Mouse (Mus musculus): ENCODE data around the gene Timeless. TPM values are rescaled to one million over a fixed set of nuclear protein-coding genes. Genes with fewer than 3 reads are reported as not detected.
A peak's percentile ranks its signal among the peaks of the same experiment; 100 is the strongest.

The Timeless gene
- polyA plus RNA-seq, 1 experiment = 4.9 TPM

GRCm38 (mm10) chr10:128297221-128297620, 65.4 kb downstream of the Timeless start:
- H3K4me2 ChIP-seq (ENCODE audit: low read depth) = no peak overlapping the region
- no peak overlapping the region for H3ac ChIP-seq (ENCODE audit: control insufficient read depth, insufficient read length)
- no peaks in the 10 kb centered on the region for H3K27me3 ChIP-seq (ENCODE audit: control insufficient read depth, insufficient read depth, insufficient read length)
- H3K79me2 ChIP-seq (ENCODE audit: control insufficient read depth, insufficient read depth) = no peaks in the 10 kb centered on the region
- TF ChIP-seq TCF12 (IDR thresholded peaks at IDR 0.05; ENCODE audit: insufficient read depth, poor library complexity, severe bottlenecking) (no peak), POLR2AphosphoS2 (IDR thresholded peaks at IDR 0.05; ENCODE audit: insufficient read length, low read depth) (no peak), MYOG (IDR thresholded peaks at IDR 0.05; ENCODE audit: control insufficient read depth in 1 of 3, insufficient read depth in 1 of 3, insufficient read length in 2 of 3, low read depth in 2 of 3) (no peak), USF1 (IDR thresholded peaks at IDR 0.05; ENCODE audit: low read depth) (no peak), MAX (IDR thresholded peaks at IDR 0.05; ENCODE audit: low read depth) (no peak), REST (IDR thresholded peaks at IDR 0.05; ENCODE audit: insufficient read depth, insufficient read length) (no peak), CEBPB (IDR thresholded peaks at IDR 0.05; ENCODE audit: insufficient read depth, poor library complexity, severe bottlenecking) (no peak), POLR2A (IDR thresholded peaks at IDR 0.05; ENCODE audit: insufficient read length, low read depth) (no peak), SRF (IDR thresholded peaks at IDR 0.05; ENCODE audit: control insufficient read depth, insufficient read length, low read depth) (no peak), TCF3 (IDR thresholded peaks at IDR 0.05; ENCODE audit: insufficient read length, low read depth) (no peak), MYOD1 (IDR thresholded peaks at IDR 0.05; ENCODE audit: control insufficient read depth in 1 of 3, insufficient read length in 2 of 3, low read depth in 2 of 3) (no peak), E2F4 (IDR thresholded peaks at IDR 0.05; ENCODE audit: insufficient read depth) (no peak)
- no peaks in the 10 kb centered on the region for H3K36me3 ChIP-seq (ENCODE audit: control insufficient read depth, insufficient read depth)
- no peak overlapping the region for H3K4me3 ChIP-seq

DNA sequence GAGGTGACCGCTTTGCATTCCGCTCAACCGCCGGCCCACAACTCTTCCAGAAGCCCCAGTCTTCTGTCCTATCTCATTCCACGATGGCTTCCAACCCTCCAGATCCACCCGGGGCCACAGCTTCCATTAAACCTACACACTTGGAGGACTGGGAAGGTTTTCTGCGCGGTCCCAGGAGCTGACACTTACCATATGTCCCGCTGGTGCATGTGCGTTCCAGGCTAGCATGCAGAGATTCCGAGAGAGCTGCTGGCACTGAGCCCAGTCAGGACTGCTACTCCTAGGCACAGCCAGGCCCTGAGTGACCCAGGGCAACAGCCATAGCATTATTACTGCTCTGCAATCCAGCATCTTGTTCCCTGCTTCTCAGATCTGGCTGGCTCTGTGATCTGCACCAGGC, 65.8 kb downstream of the Timeless start:
- H3K27me3 ChIP-seq (ENCODE audit: control insufficient read depth, insufficient read depth, insufficient read length) = no peaks in the 10 kb centered on the region
- H3K4me3 ChIP-seq = no peak overlapping the region

GRCm38 (mm10) chr10:128298243-128298642, 66.4 kb downstream of the Timeless start:
- H3K27me3 ChIP-seq (ENCODE audit: control insufficient read depth, insufficient read depth, insufficient read length) = no peaks in the 10 kb centered on the region
- H3K36me3 ChIP-seq (ENCODE audit: control insufficient read depth, insufficient read depth) = no peaks in the 10 kb centered on the region
- peaks cover 5% of the 10 kb centered on the region for H3K79me2 ChIP-seq (ENCODE audit: control insufficient read depth, insufficient read depth)
- H3ac ChIP-seq (ENCODE audit: control insufficient read depth, insufficient read length) = no peak overlapping the region
- no peak overlapping the region for H3K4me2 ChIP-seq (ENCODE audit: low read depth)
- TF ChIP-seq MYOD1 (IDR thresholded peaks at IDR 0.05; ENCODE audit: control insufficient read depth in 1 of 3, insufficient read length in 2 of 3, low read depth in 2 of 3) (no peak), REST (IDR thresholded peaks at IDR 0.05; ENCODE audit: insufficient read depth, insufficient read length) (no peak), MYOG (IDR thresholded peaks at IDR 0.05; ENCODE audit: control insufficient read depth in 1 of 3, insufficient read depth in 1 of 3, insufficient read length in 2 of 3, low read depth in 2 of 3) (no peak), POLR2A (IDR thresholded peaks at IDR 0.05; ENCODE audit: insufficient read length, low read depth) (no peak), TCF3 (IDR thresholded peaks at IDR 0.05; ENCODE audit: insufficient read length, low read depth) (no peak), SRF (IDR thresholded peaks at IDR 0.05; ENCODE audit: control insufficient read depth, insufficient read length, low read depth) (no peak), CEBPB (IDR thresholded peaks at IDR 0.05; ENCODE audit: insufficient read depth, poor library complexity, severe bottlenecking) (no peak), TCF12 (IDR thresholded peaks at IDR 0.05; ENCODE audit: insufficient read depth, poor library complexity, severe bottlenecking) (no peak), E2F4 (IDR thresholded peaks at IDR 0.05; ENCODE audit: insufficient read depth) (no peak), MAX (IDR thresholded peaks at IDR 0.05; ENCODE audit: low read depth) (no peak), POLR2AphosphoS2 (IDR thresholded peaks at IDR 0.05; ENCODE audit: insufficient read length, low read depth) (no peak), USF1 (IDR thresholded peaks at IDR 0.05; ENCODE audit: low read depth) (no peak)
- H3K4me3 ChIP-seq = no peak overlapping the region

More for the DNA sequence above, 65.8 kb downstream of the Timeless start:
- TF ChIP-seq E2F4 (IDR thresholded peaks at IDR 0.05; ENCODE audit: insufficient read depth) (no peak), TCF12 (IDR thresholded peaks at IDR 0.05; ENCODE audit: insufficient read depth, poor library complexity, severe bottlenecking) (no peak), TCF3 (IDR thresholded peaks at IDR 0.05; ENCODE audit: insufficient read length, low read depth) (no peak), REST (IDR thresholded peaks at IDR 0.05; ENCODE audit: insufficient read depth, insufficient read length) (no peak), POLR2AphosphoS2 (IDR thresholded peaks at IDR 0.05; ENCODE audit: insufficient read length, low read depth) (no peak), SRF (IDR thresholded peaks at IDR 0.05; ENCODE audit: control insufficient read depth, insufficient read length, low read depth) (no peak), POLR2A (IDR thresholded peaks at IDR 0.05; ENCODE audit: insufficient read length, low read depth) (no peak), MYOD1 (IDR thresholded peaks at IDR 0.05; ENCODE audit: control insufficient read depth in 1 of 3, insufficient read length in 2 of 3, low read depth in 2 of 3) (no peak), MAX (IDR thresholded peaks at IDR 0.05; ENCODE audit: low read depth) (no peak), USF1 (IDR thresholded peaks at IDR 0.05; ENCODE audit: low read depth) (no peak), CEBPB (IDR thresholded peaks at IDR 0.05; ENCODE audit: insufficient read depth, poor library complexity, severe bottlenecking) (no peak), MYOG (IDR thresholded peaks at IDR 0.05; ENCODE audit: control insufficient read depth in 1 of 3, insufficient read depth in 1 of 3, insufficient read length in 2 of 3, low read depth in 2 of 3) (no peak)
- no peak overlapping the region for H3ac ChIP-seq (ENCODE audit: control insufficient read depth, insufficient read length)
- H3K4me2 ChIP-seq (ENCODE audit: low read depth) = no peak overlapping the region
- no peaks in the 10 kb centered on the region for H3K36me3 ChIP-seq (ENCODE audit: control insufficient read depth, insufficient read depth)
- H3K79me2 ChIP-seq (ENCODE audit: control insufficient read depth, insufficient read depth) = peaks cover 4% of the 10 kb centered on the region

DNA sequence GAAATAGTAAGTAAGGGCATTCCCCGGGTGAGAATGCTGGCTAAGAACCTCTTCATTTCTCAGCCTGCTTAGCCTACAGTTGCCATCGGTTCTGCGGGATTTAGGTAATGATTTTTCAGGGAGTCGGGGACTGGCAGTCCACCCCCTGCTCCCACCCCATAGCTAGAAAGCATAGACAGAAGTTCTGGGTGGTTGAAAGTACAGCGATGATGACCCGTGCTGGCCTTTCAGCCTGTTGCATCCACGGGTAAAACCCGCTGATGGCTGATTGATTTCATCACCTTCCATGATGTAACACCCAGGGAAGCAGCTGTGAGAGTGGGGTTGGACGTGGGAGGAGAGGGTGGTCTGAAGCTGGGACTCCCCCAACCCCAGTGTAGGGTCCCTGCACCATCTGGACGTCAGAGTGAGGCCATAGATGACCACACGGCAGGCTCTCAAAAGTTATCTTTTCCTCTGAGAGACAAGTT, 66.9 kb downstream of the Timeless start, which contains the start of gene Il23a:
TSS of gene Il23a (minus strand) at position 51 of the 470 bp plus-strand sequence.
- H3K79me2 ChIP-seq (ENCODE audit: control insufficient read depth, insufficient read depth) = peaks cover 5% of the 10 kb centered on the region
- no peak within 1 kb of the TSS for H3ac ChIP-seq (ENCODE audit: control insufficient read depth, insufficient read length)
- no peaks in the 10 kb centered on the region for H3K27me3 ChIP-seq (ENCODE audit: control insufficient read depth, insufficient read depth, insufficient read length)
- H3K36me3 ChIP-seq (ENCODE audit: control insufficient read depth, insufficient read depth) = no peaks in the 10 kb centered on the region
- TF ChIP-seq TCF3 (IDR thresholded peaks at IDR 0.05; ENCODE audit: insufficient read length, low read depth) (no peak), REST (IDR thresholded peaks at IDR 0.05; ENCODE audit: insufficient read depth, insufficient read length) (no peak), MYOG (IDR thresholded peaks at IDR 0.05; ENCODE audit: control insufficient read depth in 1 of 3, insufficient read depth in 1 of 3, insufficient read length in 2 of 3, low read depth in 2 of 3) (peak in 1 of 3 experiments; percentile 41), CEBPB (IDR thresholded peaks at IDR 0.05; ENCODE audit: insufficient read depth, poor library complexity, severe bottlenecking) (peak; percentile 80; the same call in 1 of the 2 replicates), POLR2A (IDR thresholded peaks at IDR 0.05; ENCODE audit: insufficient read length, low read depth) (no peak)
- H3K4me3 ChIP-seq = no peak within 1 kb of the TSS
- no peak within 1 kb of the TSS for H3K4me2 ChIP-seq (ENCODE audit: low read depth)

Data from myocyte (in vitro differentiated cells).